Mouse (Mus musculus): ENCODE data around the gene Agps. TPM values are rescaled to one million over a fixed set of nuclear protein-coding genes. Genes with fewer than 3 reads are reported as not detected.

Gene Agps
- polyA plus RNA-seq, 1 experiment from 2014 or later = 47.8 TPM

- Histone ChIP-seq H3K27ac (no peak overlapping the region), H3K4me2 (no peak overlapping the region), H3K9me3 (no peaks in the 10 kb centered on the region), H3K27me3 (no peaks in the 10 kb centered on the region), H3K4me1 (replicated peaks) (no peaks in the 10 kb centered on the region), H3K9ac (replicated peaks) (no peak overlapping the region), H3K36me3 (no peaks in the 10 kb centered on the region), H3K4me3 (replicated peaks) (no peak overlapping the region)
- 94% methylated on average over 5 of the region's 5 CpGs for WGBS
- ATAC-seq (ENCODE audit: insufficient number of reproducible peaks, insufficient read depth, low FRiP score, low TSS enrichment, low read depth) = no peak
These were observed 24.5 kb upstream of the Agps start for GRCm38 (mm10) chr2:75807460-75807859.

- no peak for ATAC-seq (ENCODE audit: insufficient number of reproducible peaks, insufficient read depth, low FRiP score, low TSS enrichment, low read depth)
- no peak overlapping the region for H3K4me2 ChIP-seq
- no peaks in the 10 kb centered on the region for H3K27me3 ChIP-seq
- H3K4me3 ChIP-seq (replicated peaks) = no peak overlapping the region
- WGBS = 51% methylated on average over 13 of the region's 13 CpGs
- H3K9me3 ChIP-seq = no peaks in the 10 kb centered on the region
- no peak overlapping the region for H3K9ac ChIP-seq (replicated peaks)
- H3K36me3 ChIP-seq = no peaks in the 10 kb centered on the region
- no peak overlapping the region for H3K27ac ChIP-seq
- H3K4me1 ChIP-seq (replicated peaks) = 0 out of 2 replicates have a peak, but pooled peaks cover 3% of the 10 kb centered on the region
These were observed 17.1 kb upstream of the Agps start for GRCm38 (mm10) chr2:75814880-75815279.

DNA sequence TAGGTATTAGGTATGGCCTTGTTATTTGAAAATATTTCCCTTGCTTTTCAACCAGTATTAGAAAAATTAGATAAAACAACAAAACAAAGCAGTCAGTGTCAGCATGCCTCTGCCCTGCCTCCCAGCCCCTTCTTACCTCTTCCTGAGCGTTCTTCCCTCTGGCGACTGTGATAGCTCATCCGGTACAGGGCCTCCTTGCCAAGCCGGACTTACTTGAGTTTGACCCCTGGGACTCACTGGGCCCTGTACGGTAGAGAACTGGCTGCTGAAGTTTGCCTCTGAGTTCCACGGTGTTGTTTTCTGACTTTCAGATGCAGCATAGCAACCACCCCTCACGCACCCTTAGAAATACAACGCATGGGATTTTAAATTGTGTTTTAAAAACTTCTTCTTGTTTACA lies 16.5 kb upstream of the Agps start:
- ATAC-seq (ENCODE audit: insufficient number of reproducible peaks, insufficient read depth, low FRiP score, low TSS enrichment, low read depth) = no peak
- no peaks in the 10 kb centered on the region for H3K9me3 ChIP-seq
- no peak overlapping the region for H3K9ac ChIP-seq (replicated peaks)
- no peak overlapping the region for H3K4me2 ChIP-seq
- 0 out of 2 replicates have a peak, but pooled peaks cover 3% of the 10 kb centered on the region for H3K4me1 ChIP-seq (replicated peaks)
- no peaks in the 10 kb centered on the region for H3K27me3 ChIP-seq
- 80% methylated on average over 8 of the region's 8 CpGs for WGBS
- no peak overlapping the region for H3K4me3 ChIP-seq (replicated peaks)
- H3K36me3 ChIP-seq = no peaks in the 10 kb centered on the region
- H3K27ac ChIP-seq = no peak overlapping the region

DNA sequence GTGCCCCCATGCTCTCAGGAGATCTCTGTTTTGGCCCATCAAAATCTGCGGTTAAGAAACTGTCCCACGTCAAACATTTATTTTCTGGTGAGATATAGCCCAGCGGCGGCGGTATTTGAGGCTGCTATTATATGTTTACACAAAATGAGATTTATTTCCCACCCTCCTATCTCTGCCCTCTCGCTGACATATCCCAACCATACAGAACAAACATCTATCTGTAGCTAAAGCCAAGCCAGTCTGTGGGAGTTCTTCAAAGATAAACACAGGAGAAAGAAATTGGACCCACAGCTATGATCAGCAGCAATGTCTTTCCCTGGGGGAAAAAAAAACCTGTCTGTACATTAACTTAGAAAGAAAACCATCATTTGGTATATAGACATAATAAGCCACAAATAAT lies 15.3 kb upstream of the Agps start:
- Histone ChIP-seq H3K9me3 (no peaks in the 10 kb centered on the region), H3K36me3 (no peaks in the 10 kb centered on the region), H3K27ac (no peak overlapping the region), H3K27me3 (no peaks in the 10 kb centered on the region), H3K9ac (replicated peaks) (no peak overlapping the region), H3K4me3 (replicated peaks) (no peak overlapping the region), H3K4me2 (no peak overlapping the region), H3K4me1 (replicated peaks) (0 out of 2 replicates have a peak, but pooled peaks cover 3% of the 10 kb centered on the region)
- no peak for ATAC-seq (ENCODE audit: insufficient number of reproducible peaks, insufficient read depth, low FRiP score, low TSS enrichment, low read depth)
- WGBS = 90% methylated on average over 6 of the region's 6 CpGs

DNA sequence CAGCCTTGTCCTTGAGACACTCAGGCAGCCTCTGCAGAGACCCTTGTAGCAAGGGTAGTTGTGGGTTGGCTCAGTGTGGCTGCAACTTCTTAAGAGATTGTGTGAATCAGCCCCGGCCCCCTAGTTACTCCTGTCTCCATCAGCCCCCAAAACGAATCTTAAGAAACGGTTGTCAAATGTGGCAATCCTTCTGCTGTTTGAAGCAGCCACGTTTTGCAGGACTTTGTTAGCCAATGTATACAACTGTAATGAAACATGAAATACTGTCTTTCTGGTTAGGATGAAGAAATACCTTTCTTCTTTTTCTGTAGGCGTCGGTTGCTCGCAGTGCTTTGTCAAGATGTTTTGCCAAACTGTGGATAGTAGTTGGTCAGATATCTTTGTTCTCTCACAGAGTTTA lies 13.3 kb upstream of the Agps start:
- Histone ChIP-seq H3K36me3 (no peaks in the 10 kb centered on the region), H3K9me3 (no peaks in the 10 kb centered on the region), H3K4me2 (no peak overlapping the region), H3K27ac (no peak overlapping the region), H3K4me3 (replicated peaks) (no peak overlapping the region), H3K4me1 (replicated peaks) (peaks cover 3% of the 10 kb centered on the region; the same call in 1 of the 2 replicates), H3K9ac (replicated peaks) (no peak overlapping the region), H3K27me3 (no peaks in the 10 kb centered on the region)
- no peak for ATAC-seq (ENCODE audit: insufficient number of reproducible peaks, insufficient read depth, low FRiP score, low TSS enrichment, low read depth)
- 85% methylated on average over 7 of the region's 7 CpGs for WGBS

- Histone ChIP-seq H3K27me3 (no peaks in the 10 kb centered on the region), H3K36me3 (no peaks in the 10 kb centered on the region), H3K9me3 (no peaks in the 10 kb centered on the region), H3K4me2 (no peak overlapping the region), H3K4me3 (replicated peaks) (no peak overlapping the region), H3K9ac (replicated peaks) (no peak overlapping the region), H3K4me1 (replicated peaks) (no peaks in the 10 kb centered on the region; the same call in none of the 2 replicates), H3K27ac (no peak overlapping the region)
- 91% methylated on average over 3 of the region's 3 CpGs for WGBS
- no peak for ATAC-seq (ENCODE audit: insufficient number of reproducible peaks, insufficient read depth, low FRiP score, low TSS enrichment, low read depth)
These were observed 12.2 kb upstream of the Agps start for GRCm38 (mm10) chr2:75819796-75820195.

- no peak for ATAC-seq (ENCODE audit: insufficient number of reproducible peaks, insufficient read depth, low FRiP score, low TSS enrichment, low read depth)
- H3K27ac ChIP-seq = no peak overlapping the region
- H3K4me1 ChIP-seq (replicated peaks) = no peaks in the 10 kb centered on the region; the same call in none of the 2 replicates
- no peak overlapping the region for H3K9ac ChIP-seq (replicated peaks)
- no peak overlapping the region for H3K4me3 ChIP-seq (replicated peaks)
- no peaks in the 10 kb centered on the region for H3K9me3 ChIP-seq
- no peak overlapping the region for H3K4me2 ChIP-seq
- no peaks in the 10 kb centered on the region for H3K27me3 ChIP-seq
- WGBS = 91% methylated on average over 13 of the region's 13 CpGs
- no peaks in the 10 kb centered on the region for H3K36me3 ChIP-seq
These were observed 9.8 kb upstream of the Agps start for GRCm38 (mm10) chr2:75821971-75822751.

DNA sequence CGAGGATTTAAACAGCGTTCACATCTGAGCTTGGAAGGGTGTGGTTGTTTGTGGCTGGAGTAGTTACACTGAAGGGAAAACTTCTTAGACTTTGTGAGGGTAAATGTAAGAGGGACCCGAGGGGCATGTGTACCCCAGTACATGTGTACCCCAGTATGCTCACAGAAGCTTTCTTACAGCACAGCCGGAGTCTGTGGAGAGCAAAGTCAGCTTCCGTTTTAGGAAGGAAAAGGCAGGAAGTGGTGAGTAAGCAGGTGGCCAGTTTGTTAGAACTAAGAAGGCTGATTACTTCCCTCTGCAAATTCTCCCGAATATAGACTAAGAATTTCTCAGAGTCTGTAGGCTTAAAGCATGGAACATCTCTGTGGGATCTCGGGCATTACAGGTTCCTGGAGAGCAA lies 8.2 kb upstream of the Agps start:
- WGBS = 58% methylated on average over 7 of the region's 7 CpGs
- Histone ChIP-seq H3K4me2 (no peak overlapping the region), H3K36me3 (no peaks in the 10 kb centered on the region)

GRCm38 (mm10) chr2:75824144-75824543 lies 7.8 kb upstream of the Agps start:
- H3K27me3 ChIP-seq = no peaks in the 10 kb centered on the region
- no peaks in the 10 kb centered on the region for H3K36me3 ChIP-seq
- no peaks in the 10 kb centered on the region for H3K9me3 ChIP-seq
- WGBS = 48% methylated on average over 6 of the region's 6 CpGs
- H3K27ac ChIP-seq = no peak overlapping the region
- H3K4me1 ChIP-seq (replicated peaks) = no peaks in the 10 kb centered on the region; the same call in none of the 2 replicates
- ATAC-seq (ENCODE audit: insufficient number of reproducible peaks, insufficient read depth, low FRiP score, low TSS enrichment, low read depth) = no peak
- H3K4me2 ChIP-seq = no peak overlapping the region
- no peak overlapping the region for H3K4me3 ChIP-seq (replicated peaks)
- H3K9ac ChIP-seq (replicated peaks) = no peak overlapping the region

More for the DNA sequence above, 8.2 kb upstream of the Agps start:
- no peak for ATAC-seq (ENCODE audit: insufficient number of reproducible peaks, insufficient read depth, low FRiP score, low TSS enrichment, low read depth)
- Histone ChIP-seq H3K27me3 (no peaks in the 10 kb centered on the region), H3K9ac (replicated peaks) (no peak overlapping the region), H3K9me3 (no peaks in the 10 kb centered on the region), H3K27ac (no peak overlapping the region), H3K4me3 (replicated peaks) (no peak overlapping the region), H3K4me1 (replicated peaks) (no peaks in the 10 kb centered on the region; the same call in none of the 2 replicates)

DNA sequence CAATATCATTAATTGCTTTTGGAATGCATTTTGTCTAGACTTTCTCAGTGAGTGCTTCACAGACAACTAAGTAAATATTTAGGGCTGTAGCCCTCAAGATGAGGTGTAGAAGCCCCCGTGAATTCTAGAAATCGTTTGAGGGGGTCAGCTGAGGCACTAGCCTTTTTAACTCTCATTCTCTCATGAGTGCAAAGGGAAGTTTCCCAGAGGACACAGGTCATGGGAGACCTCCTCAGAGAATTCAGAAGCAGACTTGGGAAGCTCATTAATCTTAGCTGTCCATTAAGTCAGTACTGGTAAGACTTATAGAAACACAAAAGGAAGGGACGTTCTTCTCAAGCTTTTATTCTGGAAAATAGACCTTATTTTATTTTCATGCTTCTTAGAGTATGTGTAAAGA lies 7.1 kb upstream of the Agps start:
- H3K4me2 ChIP-seq = no peak overlapping the region
- no peaks in the 10 kb centered on the region for H3K9me3 ChIP-seq
- no peaks in the 10 kb centered on the region; the same call in none of the 2 replicates for H3K4me1 ChIP-seq (replicated peaks)
- ATAC-seq (ENCODE audit: insufficient number of reproducible peaks, insufficient read depth, low FRiP score, low TSS enrichment, low read depth) = no peak
- no peak overlapping the region for H3K9ac ChIP-seq (replicated peaks)
- H3K27me3 ChIP-seq = no peaks in the 10 kb centered on the region
- H3K4me3 ChIP-seq (replicated peaks) = no peak overlapping the region
- no peak overlapping the region for H3K27ac ChIP-seq
- WGBS = 19% methylated on average over 3 of the region's 3 CpGs
- H3K36me3 ChIP-seq = no peaks in the 10 kb centered on the region

DNA sequence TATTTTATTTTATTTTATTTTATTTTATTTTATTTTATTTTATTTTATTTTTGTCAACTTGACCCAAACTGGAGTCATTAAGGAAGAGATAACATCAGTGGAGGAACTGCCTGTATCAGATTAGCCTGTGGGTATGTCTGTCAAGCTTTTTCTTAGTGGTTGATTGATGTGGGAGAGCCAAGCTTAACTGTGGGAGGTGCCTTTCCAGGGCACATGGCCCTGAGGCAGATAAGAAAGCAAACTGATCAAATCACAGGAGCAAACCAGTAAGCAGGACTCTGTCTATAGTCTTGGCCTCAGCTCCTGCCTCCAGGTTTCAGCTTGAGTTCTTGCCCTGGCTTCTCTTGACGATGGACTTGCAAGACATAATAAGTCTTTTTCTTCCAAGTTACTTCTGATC lies 6.4 kb upstream of the Agps start:
- Histone ChIP-seq H3K36me3 (no peaks in the 10 kb centered on the region), H3K4me1 (replicated peaks) (no peaks in the 10 kb centered on the region; the same call in none of the 2 replicates), H3K27ac (no peak overlapping the region), H3K27me3 (no peaks in the 10 kb centered on the region), H3K4me2 (no peak overlapping the region), H3K9ac (replicated peaks) (no peak overlapping the region), H3K9me3 (no peaks in the 10 kb centered on the region), H3K4me3 (replicated peaks) (no peak overlapping the region)
- no peak for ATAC-seq (ENCODE audit: insufficient number of reproducible peaks, insufficient read depth, low FRiP score, low TSS enrichment, low read depth)
- 54% methylated on average over 1 of the region's 1 CpGs for WGBS

All from limb, embryonic 12.5 days (tissue).